Mouse (Mus musculus) subcutaneous adipose tissue, adult 2 months (tissue): ENCODE measurements around the gene Olfr1009. TPM values are rescaled to one million over a fixed set of nuclear protein-coding genes. Genes with fewer than 3 reads are reported as not detected.

Experiments
- polyA plus RNA-seq: library from polyadenylated mRNA; depleted of rRNA; stranded (reverse); fragments of >200 nt; gene quantifications from 2 replicates; pipeline ENCODE4 v1.2.3, GENCODE M21; 2012; ENCODE audit warnings: low replicate concordance; rRNA removed

Gene Olfr1009
- polyA plus RNA-seq = not detected in 2 replicates

GRCm38 (mm10) chr2:85715119-85715518, at the start of gene Olfr1009:
TSS of gene Olfr1009 (plus strand) at chr2:85715419.

GRCm38 (mm10) chr2:85678667-85679066, 36.6 kb upstream of the Olfr1009 start, which contains the start of gene Olfr1006:
TSS of gene Olfr1006 (minus strand) at chr2:85678767.

GRCm38 (mm10) chr2:85689131-85689530, 26.1 kb upstream of the Olfr1009 start, which contains the start of gene Olfr1008:
TSS of gene Olfr1008 (plus strand) at chr2:85689431.

GRCm38 (mm10) chr2:85762666-85763065, 47.4 kb downstream of the Olfr1009 start, which contains the start of gene Olfr1012:
TSS of gene Olfr1012 (minus strand) at chr2:85762766.

GRCm38 (mm10) chr2:85766798-85767197, 51.6 kb downstream of the Olfr1009 start, which contains the start of gene Olfr1013:
TSS of gene Olfr1013 (plus strand) at chr2:85767098.

GRCm38 (mm10) chr2:85772413-85772812, 57.2 kb downstream of the Olfr1009 start, which contains the start of gene Olfr1014:
TSS of gene Olfr1014 (plus strand) at chr2:85772713.

Other genes with a start within 250 kb of the Olfr1009 start
- gene 4833423E24Rik, start 196.4 kb upstream of the Olfr1009 start, polyA plus RNA-seq = 18.3 TPM in 1 of 2 replicates, not detected in the other
- gene Olfr996, start 136.2 kb upstream of the Olfr1009 start, polyA plus RNA-seq = not detected in 2 replicates
- not detected in 2 replicates for gene Olfr998, start 126.5 kb upstream of the Olfr1009 start, polyA plus RNA-seq
- gene Olfr1000, start 103.5 kb upstream of the Olfr1009 start, polyA plus RNA-seq = not detected in 2 replicates
- gene Olfr1002, start 64.7 kb upstream of the Olfr1009 start, polyA plus RNA-seq = not detected in 2 replicates
- gene Olfr154, start 51.0 kb upstream of the Olfr1009 start, polyA plus RNA-seq = not detected in 2 replicates
- not detected in 2 replicates for gene Olfr1006, start 36.7 kb upstream of the Olfr1009 start, polyA plus RNA-seq
- not detected in 2 replicates for gene Olfr1008, start 26.0 kb upstream of the Olfr1009 start, polyA plus RNA-seq
- not detected in 2 replicates for gene Olfr1012, start 47.3 kb downstream of the Olfr1009 start, polyA plus RNA-seq
- gene Olfr1013, start 51.7 kb downstream of the Olfr1009 start, polyA plus RNA-seq = not detected in 2 replicates
- gene Olfr1014, start 57.3 kb downstream of the Olfr1009 start, polyA plus RNA-seq = not detected in 2 replicates
- not detected in 2 replicates for gene Olfr1015, start 66.6 kb downstream of the Olfr1009 start, polyA plus RNA-seq
- gene Olfr1016, start 87.1 kb downstream of the Olfr1009 start, polyA plus RNA-seq = not detected in 2 replicates
- not detected in 2 replicates for gene Olfr1018, start 103.1 kb downstream of the Olfr1009 start, polyA plus RNA-seq
- not detected in 2 replicates for gene Olfr1019, start 130.1 kb downstream of the Olfr1009 start, polyA plus RNA-seq
- not detected in 2 replicates for gene Olfr1020, start 131.6 kb downstream of the Olfr1009 start, polyA plus RNA-seq
- gene Olfr1022, start 153.2 kb downstream of the Olfr1009 start, polyA plus RNA-seq = not detected in 2 replicates
- gene Olfr1023, start 170.2 kb downstream of the Olfr1009 start, polyA plus RNA-seq = not detected in 2 replicates
- not detected in 2 replicates for gene Olfr1024, start 189.6 kb downstream of the Olfr1009 start, polyA plus RNA-seq
- not detected in 2 replicates for gene Olfr1025-ps1, start 199.8 kb downstream of the Olfr1009 start, polyA plus RNA-seq
- not detected in 2 replicates for gene Olfr1026, start 206.1 kb downstream of the Olfr1009 start, polyA plus RNA-seq
- not detected in 2 replicates for gene Olfr1028, start 235.0 kb downstream of the Olfr1009 start, polyA plus RNA-seq